Mouse (Mus musculus) stomach, postnatal 0 days (tissue): ENCODE measurements around the gene Olfr222. TPM values are rescaled to one million over a fixed set of nuclear protein-coding genes. Genes with fewer than 3 reads are reported as not detected.

Experiments used
- ATAC-seq: fragments of 200-750 bp; cut with Nextera tagmentation; 2 replicates; pipeline ENCODE4 v1.8.0; 2017; ENCODE audit not compliant: low FRiP score, low TSS enrichment
- DNase-seq: peaks from one replicate; pipeline ENCODE4 v3.0.0-alpha.2; 2016; ENCODE audit warnings: low spot score
- H3K27ac ChIP-seq: fragments of 300-500 bp; sonication (generic); replicated peaks from 2 replicates; pipeline ENCODE4 v1.5.1; 2014; ENCODE audit warnings: mild to moderate bottlenecking, control low read depth
- H3K27me3 ChIP-seq: fragments of 300-500 bp; sonication (generic); 2 replicates; pipeline ENCODE4 v1.6.1; 2014; ENCODE audit warnings: low read length; ENCODE audit not compliant: control insufficient read depth, insufficient read depth
- H3K36me3 ChIP-seq: fragments of 300-500 bp; sonication (generic); 2 replicates; pipeline ENCODE4 v1.6.1; 2014; ENCODE audit warnings: low read length, mixed read lengths; ENCODE audit not compliant: control insufficient read depth, insufficient read depth
- H3K4me1 ChIP-seq: fragments of 300-500 bp; sonication (generic); replicated peaks from 2 replicates; pipeline ENCODE4 v1.6.1; 2014; ENCODE audit warnings: antibody characterized with exemption; ENCODE audit not compliant: control insufficient read depth, insufficient read depth
- H3K4me2 ChIP-seq: fragments of 300-500 bp; sonication (generic); replicated peaks from 2 replicates; pipeline ENCODE4 v1.6.1; 2014; ENCODE audit warnings: low read depth, mild to moderate bottlenecking, control low read depth, moderate library complexity
- H3K4me3 ChIP-seq: fragments of 300-500 bp; sonication (generic); 2 replicates; pipeline ENCODE4 v1.5.1; 2014; ENCODE audit warnings: low read depth, low read length, control low read depth
- H3K9ac ChIP-seq: fragments of 300-500 bp; sonication (generic); 2 replicates; pipeline ENCODE4 v1.6.1; 2014; ENCODE audit warnings: mild to moderate bottlenecking, low read length, control low read depth, mixed read lengths
- H3K9me3 ChIP-seq: fragments of 300-500 bp; sonication (generic); 2 replicates; pipeline ENCODE4 v1.6.1; 2016; ENCODE audit warnings: low read length; ENCODE audit not compliant: control insufficient read depth
- CTCF ChIP-seq: IDR thresholded peaks from 2 replicates; pipeline ENCODE4 v1.5.1; 2016; ENCODE audit warnings: antibody characterized with exemption, low read depth, mild to moderate bottlenecking, moderate library complexity
- EP300 ChIP-seq: optimal IDR thresholded peaks from 2 replicates; pipeline ENCODE3; 2016; ENCODE audit warnings: antibody characterized with exemption
- whole genome bisulfite sequencing: fragments of 180-500 bp; shearing (Covaris S2); extraction: QIAGEN DNeasy Blood & Tissue Kit; methylation state at CpG from one replicate; pipeline ENCODE4 v1.1.7; 2014; 5-methylcytosine and 5-hydroxymethylcytosine counted together
- polyA plus RNA-seq: library from polyadenylated mRNA; unstranded; fragments of >200 nt; fragmentation: Nextera tagmentation; extraction: Ambion mirVana; gene quantifications from 2 replicates; pipeline ENCODE4 v1.2.1, GENCODE M21; 2015

Gene Olfr222
- polyA plus RNA-seq, 1 experiment from 2014 or later, result not detected

GRCm38 (mm10) chr11:59530221-59530620, 45.8 kb downstream of the Olfr222 start:
- no peaks in the 10 kb centered on the region for H3K4me1 ChIP-seq
- no peak for TF ChIP-seq EP300
- no peak for TF ChIP-seq CTCF
- no peaks in the 10 kb centered on the region for H3K36me3 ChIP-seq
- no peak overlapping the region for H3K9ac ChIP-seq
- no peaks in the 10 kb centered on the region for H3K9me3 ChIP-seq
- H3K27me3 ChIP-seq, result no peaks in the 10 kb centered on the region
- no peak overlapping the region for H3K4me2 ChIP-seq
- no peak overlapping the region for H3K27ac ChIP-seq
- DNase-seq (no peak), ATAC-seq (no peak)
- 60% methylated on average over 5 of the region's 5 CpGs for WGBS
- H3K4me3 ChIP-seq, result no peak overlapping the region

- H3K27ac ChIP-seq, result no peak within 1 kb of the TSS
- H3K4me1 ChIP-seq, result no peaks in the 10 kb centered on the region
- no peaks in the 10 kb centered on the region for H3K27me3 ChIP-seq
- TF ChIP-seq EP300 (no peak), CTCF (peak; percentile 61)
- ATAC-seq (no peak), DNase-seq (peak; percentile 56)
- no peak within 1 kb of the TSS for H3K4me3 ChIP-seq
- no peaks in the 10 kb centered on the region for H3K9me3 ChIP-seq
- no peak within 1 kb of the TSS for H3K4me2 ChIP-seq
- no peak within 1 kb of the TSS for H3K9ac ChIP-seq
- no peaks in the 10 kb centered on the region for H3K36me3 ChIP-seq
- WGBS, result 48% methylated on average over 8 of the region's 8 CpGs
These were observed 49.5 kb downstream of the Olfr222 start, which contains the start of gene Zkscan17 for GRCm38 (mm10) chr11:59526472-59527080. Gene Zkscan17 (minus strand): TSS chr11:59526751.

- WGBS, result 9% methylated on average over 10 of the region's 10 CpGs
- Histone ChIP-seq H3K4me1 (no peaks in the 10 kb centered on the region), H3K4me3 (no peak overlapping the region), H3K27me3 (no peaks in the 10 kb centered on the region), H3K4me2 (no peak overlapping the region), H3K27ac (no peak overlapping the region), H3K9me3 (no peaks in the 10 kb centered on the region), H3K36me3 (no peaks in the 10 kb centered on the region), H3K9ac (no peak overlapping the region)
- peak; percentile 64; the same call in 1 of the 2 replicates for ATAC-seq
- TF ChIP-seq EP300 (no peak), CTCF (peak; percentile 96)
- peak; percentile 77 for DNase-seq
These were observed 50.8 kb downstream of the Olfr222 start for GRCm38 (mm10) chr11:59525237-59525636.

GRCm38 (mm10) chr11:59524150-59524549, 51.9 kb downstream of the Olfr222 start:
- no peaks in the 10 kb centered on the region for H3K4me1 ChIP-seq
- H3K4me3 ChIP-seq, result no peak overlapping the region
- H3K36me3 ChIP-seq, result no peaks in the 10 kb centered on the region
- no peaks in the 10 kb centered on the region for H3K27me3 ChIP-seq
- no peak overlapping the region for H3K27ac ChIP-seq
- no peak overlapping the region for H3K9ac ChIP-seq
- H3K4me2 ChIP-seq, result no peak overlapping the region
- no peak for DNase-seq
- WGBS, result 98% methylated on average over 2 of the region's 2 CpGs
- no peak for ATAC-seq
- TF ChIP-seq CTCF (peak; percentile 18; the same call in 1 of the 2 replicates), EP300 (no peak)
- no peaks in the 10 kb centered on the region for H3K9me3 ChIP-seq

Other genes starting within 250 kb of the Olfr222 start
- 0.07 TPM in 1 of 2 replicates, not detected in the other for gene Prss38, start 200.6 kb downstream of the Olfr222 start, polyA plus RNA-seq
- gene Jmjd4, start 126.2 kb downstream of the Olfr222 start, polyA plus RNA-seq, result 5.4 and 5.5 TPM in 2 replicates
- gene Snap47, start 125.0 kb downstream of the Olfr222 start, polyA plus RNA-seq, result 50.6 and 51.9 TPM in 2 replicates
- gene Zfp867, start 103.8 kb downstream of the Olfr222 start, polyA plus RNA-seq, result 3.4 and 3.8 TPM in 2 replicates
- 6.9 and 7.2 TPM in 2 replicates for gene Zkscan17, start 49.5 kb downstream of the Olfr222 start, polyA plus RNA-seq
- 0.21 and 0.36 TPM in 2 replicates for gene Nlrp3, start 34.7 kb downstream of the Olfr222 start, polyA plus RNA-seq
- gene Olfr223, start 17.1 kb upstream of the Olfr222 start, polyA plus RNA-seq, result not detected in 2 replicates
- 51.1 and 56.8 TPM in 2 replicates for gene Mprip, start 85.1 kb upstream of the Olfr222 start, polyA plus RNA-seq
- 5.9 and 6.7 TPM in 2 replicates for gene Pld6, start 211.4 kb upstream of the Olfr222 start, polyA plus RNA-seq
- 16.1 and 16.9 TPM in 2 replicates for gene Flcn, start 233.8 kb upstream of the Olfr222 start, polyA plus RNA-seq